Mouse (Mus musculus): Measurements from ENCODE around the gene Fh1. TPM values are rescaled to one million over a fixed set of nuclear protein-coding genes. Genes with fewer than 3 reads are reported as not detected.

The Fh1 gene
- total and polyA plus RNA-seq, 3 experiments = 100 to 122 (median 113) TPM

DNA sequence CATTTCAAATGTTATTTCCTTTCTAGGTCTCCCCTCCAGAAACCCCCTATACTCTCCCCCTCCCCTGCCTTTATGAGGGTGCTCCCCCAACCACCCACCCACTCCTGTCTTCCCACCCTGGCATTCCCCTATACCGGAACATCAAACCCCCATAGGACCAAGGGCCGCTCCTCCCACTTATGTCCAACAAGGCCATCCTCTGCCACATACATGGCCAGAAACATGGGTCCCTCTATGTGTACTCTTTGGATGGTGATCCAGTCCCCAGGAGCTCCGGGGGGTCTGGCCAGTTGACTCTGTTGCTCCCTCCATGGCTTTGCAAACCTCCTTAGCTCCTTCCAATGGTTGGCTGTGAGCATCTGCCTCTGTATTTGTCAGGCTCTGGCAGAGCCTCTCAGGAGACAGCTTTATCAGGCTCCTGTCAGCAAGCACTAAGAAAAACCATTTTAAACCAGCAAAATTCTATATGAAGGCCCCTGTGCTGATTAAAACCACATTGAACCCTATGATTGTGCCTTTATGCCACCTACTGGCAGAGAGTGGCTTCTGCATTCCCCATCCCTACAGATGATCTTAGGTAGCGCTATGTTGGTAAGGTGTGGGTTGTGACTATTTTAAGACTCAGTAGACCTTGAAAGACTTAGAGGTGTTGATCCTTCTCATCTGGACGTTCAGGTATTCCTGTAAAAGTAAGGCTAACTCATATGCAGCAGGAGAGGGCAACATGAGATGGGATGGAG, 43.4 kb upstream of the Fh1 start:
- dilution Hi-C loops (cut with MboI; ENCODE audit: extremely low pct_ligation_motif_present, extremely low pct_unique_long_range_greater_than_20kb, low sequenced_read_pairs) (no loop called here), in situ Hi-C loops (cut with MboI; ENCODE audit: low pct_ligation_motif_present, low pct_unique_long_range_greater_than_20kb, low sequenced_read_pairs) (loop anchor here (5.0 kb wide), 1 partner anchor 37 kb away; no protein-coding TSS in a partner anchor)
- TF ChIP-seq JUN (IDR thresholded peaks at IDR 0.05; ENCODE audit: insufficient read depth, low read depth, low read length) = no peak
- no peak for TF ChIP-seq CHD2 (IDR thresholded peaks at IDR 0.05; ENCODE audit: low read length)
- no peak for TF ChIP-seq PAX5 (IDR thresholded peaks at IDR 0.05; ENCODE audit: low read length)
- TF ChIP-seq JUND (conservative IDR thresholded peaks at IDR 0.05; ENCODE audit: low read depth, low read length) = no peak
- TF ChIP-seq CTCF (conservative IDR thresholded peaks at IDR 0.05 in 1 of 2, IDR thresholded peaks at IDR 0.05 in 1 of 2; ENCODE audit: low read depth in 2 of 2, low read length in 2 of 2) = peak; percentile 81 to 86
- peak; percentile 78 for TF ChIP-seq RAD21 (IDR thresholded peaks at IDR 0.05; ENCODE audit: low read depth, low read length)
- peak; percentile 24; the same call in 1 of the 2 replicates for TF ChIP-seq ZC3H11A (IDR thresholded peaks at IDR 0.05; ENCODE audit: low read depth, low read length)
- peak; percentile 85 for TF ChIP-seq SMC3 (IDR thresholded peaks at IDR 0.05; ENCODE audit: low read depth, low read length)
- Histone ChIP-seq H3K79me2 (replicated peaks; ENCODE audit: control insufficient read depth, extremely low read depth, insufficient read depth, poor library complexity, severe bottlenecking) (no peaks in the 10 kb centered on the region), H3K4me2 (ENCODE audit: insufficient read depth, low read depth, poor library complexity, severe bottlenecking) (no peak overlapping the region), H3K4me1 (ENCODE audit: control insufficient read depth in 1 of 2, insufficient read depth in 2 of 2) (peaks cover 0 to 44% of the 10 kb centered on the region in 2 experiments; a peak in 3 of 4 replicates), H3K36me3 (replicated peaks in 1 of 2; ENCODE audit: control insufficient read depth in 1 of 2, insufficient read depth in 1 of 2, low read length in 1 of 2) (no peaks in the 10 kb centered on the region), H3K27ac (ENCODE audit: insufficient read depth, low read depth) (no peak overlapping the region), H3K27me3 (replicated peaks) (no peaks in the 10 kb centered on the region), H3K4me3 (replicated peaks in 1 of 3; ENCODE audit: low read depth in 2 of 3, low read length in 2 of 3, poor library complexity in 1 of 3) (no peak overlapping the region), H3K9me3 (replicated peaks; ENCODE audit: low read length) (no peaks in the 10 kb centered on the region), H3K9ac (ENCODE audit: insufficient read depth, low read depth) (no peak overlapping the region)
- peak; percentile 69 for DNase-seq (ENCODE audit: extremely low read depth)

DNA sequence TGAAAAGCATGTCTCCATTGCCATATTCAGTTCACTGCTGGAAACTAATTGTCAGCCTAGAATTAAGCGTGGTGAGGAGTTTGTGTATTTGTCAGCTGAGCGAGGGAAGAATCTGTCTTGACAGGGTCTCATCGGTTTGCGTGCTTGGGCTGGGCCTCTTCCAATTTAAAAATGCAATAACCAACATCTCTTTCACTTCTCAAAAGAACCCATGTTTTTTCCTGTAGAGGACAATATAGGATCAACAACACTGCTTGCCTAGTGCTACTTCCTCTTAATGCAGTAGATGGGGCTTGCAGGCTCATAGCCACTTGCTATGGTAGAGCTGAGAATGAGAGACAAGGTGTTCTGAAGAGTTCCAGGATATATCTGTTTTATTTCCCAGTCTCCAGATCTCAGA, 34.5 kb upstream of the Fh1 start:
- H3K9me3 ChIP-seq (replicated peaks; ENCODE audit: low read length) = no peaks in the 10 kb centered on the region
- H3K4me1 ChIP-seq (ENCODE audit: control insufficient read depth in 1 of 2, insufficient read depth in 2 of 2) = peaks cover 3 to 25% of the 10 kb centered on the region in 2 experiments
- H3K36me3 ChIP-seq (replicated peaks in 1 of 2; ENCODE audit: control insufficient read depth in 1 of 2, insufficient read depth in 1 of 2, low read length in 1 of 2) = peaks cover 0 to 44% of the 10 kb centered on the region in 2 experiments
- no peak overlapping the region for H3K9ac ChIP-seq (ENCODE audit: insufficient read depth, low read depth)
- H3K4me2 ChIP-seq (ENCODE audit: insufficient read depth, low read depth, poor library complexity, severe bottlenecking) = no peak overlapping the region
- TF ChIP-seq RAD21 (IDR thresholded peaks at IDR 0.05; ENCODE audit: low read depth, low read length) (no peak), JUN (IDR thresholded peaks at IDR 0.05; ENCODE audit: insufficient read depth, low read depth, low read length) (no peak), ETS1 (conservative IDR thresholded peaks at IDR 0.05; ENCODE audit: low read depth, low read length) (no peak), CHD2 (IDR thresholded peaks at IDR 0.05; ENCODE audit: low read length) (no peak), E2F4 (IDR thresholded peaks at IDR 0.05; ENCODE audit: insufficient replicate concordance, low read depth, low read length) (no peak), NRF1 (IDR thresholded peaks at IDR 0.05; ENCODE audit: low read depth, low read length) (no peak), TBP (conservative IDR thresholded peaks at IDR 0.05; ENCODE audit: low read depth, low read length) (no peak), POLR2A (IDR thresholded peaks at IDR 0.05; ENCODE audit: low read depth, low read length) (no peak), SMC3 (IDR thresholded peaks at IDR 0.05; ENCODE audit: low read depth, low read length) (no peak), GABPA (IDR thresholded peaks at IDR 0.05; ENCODE audit: insufficient replicate concordance, low read depth, low read length) (no peak), CHD1 (IDR thresholded peaks at IDR 0.05; ENCODE audit: low read depth, low read length) (no peak), TCF12 (IDR thresholded peaks at IDR 0.05; ENCODE audit: low read depth, low read length) (no peak), UBTF (IDR thresholded peaks at IDR 0.05; ENCODE audit: low read depth, low read length) (no peak), JUND (conservative IDR thresholded peaks at IDR 0.05; ENCODE audit: low read depth, low read length) (no peak)
- no peak overlapping the region for H3K27ac ChIP-seq (ENCODE audit: insufficient read depth, low read depth)
- dilution Hi-C loops (cut with MboI; ENCODE audit: extremely low pct_ligation_motif_present, extremely low pct_unique_long_range_greater_than_20kb, low sequenced_read_pairs) = no loop called here
- H3K4me3 ChIP-seq (replicated peaks in 1 of 3; ENCODE audit: low read depth in 2 of 3, low read length in 2 of 3, poor library complexity in 1 of 3) = no peak overlapping the region
- H3K79me2 ChIP-seq (replicated peaks; ENCODE audit: control insufficient read depth, extremely low read depth, insufficient read depth, poor library complexity, severe bottlenecking) = no peaks in the 10 kb centered on the region
- in situ Hi-C loops (cut with MboI; ENCODE audit: low pct_ligation_motif_present, low pct_unique_long_range_greater_than_20kb, low sequenced_read_pairs) = no loop called here
- no peak for DNase-seq (ENCODE audit: extremely low read depth)
- H3K27me3 ChIP-seq (replicated peaks) = no peaks in the 10 kb centered on the region

All from CH12.LX (cell line).